Mouse (Mus musculus): ENCODE results near the gene 2810006K23Rik.
"Not testable (repeated sequence)": the region's sequence is repeated elsewhere in the genome, so short reads cannot be mapped to it uniquely, and the experiment has no call there.

2810006K23Rik gene

GRCm38 (mm10) chr5:124342897-124343296 is 15.0 kb downstream of the 2810006K23Rik start:
- no peak for DNase-seq (ENCODE audit: low read depth, low spot score)

GRCm38 (mm10) chr5:124349196-124349595 is 21.3 kb downstream of the 2810006K23Rik start:
- no peak for DNase-seq (ENCODE audit: low read depth, low spot score)

DNA sequence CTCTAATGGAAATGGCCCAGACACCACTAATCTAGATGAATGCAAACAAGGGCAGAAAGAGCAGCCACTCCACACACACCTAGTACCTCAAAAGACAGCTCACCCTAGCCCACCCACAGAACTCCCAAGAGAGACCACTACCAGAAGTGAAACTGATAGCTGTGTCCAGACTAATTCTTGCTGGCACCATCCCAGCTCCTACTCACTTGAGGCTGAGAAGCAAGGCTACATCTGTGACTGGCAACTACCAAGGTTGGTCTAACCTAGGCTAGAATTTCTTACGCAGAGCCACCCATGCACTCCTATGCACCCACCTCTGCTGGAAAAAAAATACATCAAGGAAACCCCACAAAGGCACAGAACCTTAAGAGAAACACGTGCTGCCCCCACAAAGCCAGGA is 22.5 kb downstream of the 2810006K23Rik start:
- DNase-seq (ENCODE audit: low read depth, low spot score): no peak

DNA sequence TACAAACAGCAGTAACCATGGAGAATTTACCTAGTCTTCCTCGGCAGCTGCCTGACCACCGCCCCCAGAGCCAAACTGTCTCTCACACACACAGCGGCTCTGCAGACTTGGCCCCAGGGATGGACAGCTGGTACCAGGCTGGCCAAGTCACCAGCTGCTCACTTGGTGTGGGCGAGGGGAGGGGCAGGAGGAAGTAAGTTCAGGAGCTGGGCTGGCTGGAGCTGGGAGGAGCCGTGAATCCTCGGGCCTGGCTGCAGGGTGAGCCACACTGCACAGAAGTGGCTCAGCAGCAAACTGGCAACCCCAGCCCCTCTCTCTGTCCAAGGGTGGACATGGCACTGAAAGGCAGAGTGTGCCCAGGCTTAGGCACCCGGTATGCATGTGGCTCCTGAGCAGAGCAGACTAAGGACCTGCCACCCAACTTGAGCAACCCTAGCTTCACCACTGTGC is 23.2 kb downstream of the 2810006K23Rik start:
- DNase-seq (ENCODE audit: low read depth, low spot score): peak; percentile 81

- peak; percentile 50 for DNase-seq (ENCODE audit: low read depth, low spot score)
Measured at GRCm38 (mm10) chr5:124351604-124352003, 23.7 kb downstream of the 2810006K23Rik start.

DNA sequence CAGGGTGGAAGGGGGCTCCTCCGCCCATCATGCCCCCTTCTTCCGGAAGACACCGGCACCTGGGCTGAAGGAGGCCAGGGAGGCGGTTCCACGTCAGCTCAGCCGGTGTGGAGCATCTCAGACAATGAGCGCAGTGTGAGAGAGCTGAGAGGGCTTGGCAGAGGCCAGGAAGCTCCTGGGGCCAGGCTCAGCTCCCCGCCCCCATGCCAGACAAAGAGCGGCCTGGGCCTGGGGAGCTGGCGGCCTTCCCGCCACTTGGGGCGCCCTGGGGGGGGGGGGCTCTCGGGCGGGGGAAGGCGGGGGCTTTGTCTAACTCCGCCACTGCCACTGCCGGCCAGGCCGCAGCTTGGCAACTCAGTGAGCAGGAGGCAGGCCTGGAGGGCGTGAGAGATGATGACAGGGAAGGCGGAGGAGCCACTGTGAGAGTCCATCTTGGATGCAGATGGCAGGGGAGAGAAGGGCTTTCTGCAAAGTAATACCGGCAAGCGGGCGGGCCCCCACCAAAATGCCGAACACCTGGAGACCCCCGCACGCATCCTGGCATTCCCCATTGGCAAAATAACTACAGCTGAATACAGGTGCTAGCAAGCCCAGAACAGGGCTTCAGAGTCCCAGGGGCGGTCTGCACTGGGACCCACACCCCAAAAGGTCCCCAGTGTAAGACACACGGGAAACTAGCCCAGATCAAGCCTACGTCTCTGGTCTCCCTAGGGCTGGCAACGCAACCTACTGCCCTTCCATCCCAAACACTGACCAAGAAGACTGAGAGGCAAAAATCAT is 24.4 kb downstream of the 2810006K23Rik start:
- peak; percentile 92 for DNase-seq (ENCODE audit: low read depth, low spot score)

DNA sequence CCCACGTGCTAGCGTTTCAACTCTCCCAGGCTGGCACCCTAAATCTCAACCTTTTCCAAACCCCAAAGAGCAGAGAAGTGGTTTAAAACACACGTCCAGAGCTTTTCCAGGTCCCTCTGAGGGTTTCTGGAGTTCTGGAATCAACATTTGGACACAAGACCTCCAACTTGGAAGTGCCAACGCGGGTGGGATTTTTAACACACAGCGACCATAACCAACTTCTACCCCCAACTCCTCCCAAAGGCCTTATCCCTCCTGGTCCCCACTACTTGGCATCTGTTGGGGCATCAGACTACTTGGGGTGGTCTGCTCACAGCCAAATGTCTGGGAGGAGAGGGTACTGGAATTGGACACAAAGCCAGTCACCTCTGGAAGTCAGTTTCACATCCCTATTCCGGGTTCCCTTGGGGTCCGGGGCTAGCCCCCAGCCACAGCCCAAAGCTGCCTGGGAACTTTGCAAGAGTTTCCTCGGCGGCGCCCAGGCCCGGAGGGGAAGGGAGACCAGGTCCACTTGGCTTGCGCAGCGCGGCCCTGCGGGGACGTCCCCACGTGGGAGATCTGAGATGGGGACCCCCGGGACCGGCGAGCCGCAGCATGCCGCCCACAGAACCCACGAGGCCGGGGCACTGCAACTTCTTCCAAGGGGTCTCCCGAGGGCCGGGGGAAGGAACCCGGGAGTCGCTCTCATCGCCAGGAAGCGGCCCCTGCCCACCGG is 25.3 kb downstream of the 2810006K23Rik start:
- peak; percentile 40 for DNase-seq (ENCODE audit: low read depth, low spot score)

- DNase-seq (ENCODE audit: low read depth, low spot score): peak; percentile 57
Measured at GRCm38 (mm10) chr5:124353726-124354547, 26.0 kb downstream of the 2810006K23Rik start.

GRCm38 (mm10) chr5:124354574-124355424 is 26.9 kb downstream of the 2810006K23Rik start:
- DNase-seq (ENCODE audit: low read depth, low spot score): peak; percentile 66

GRCm38 (mm10) chr5:124355425-124355959 is 27.6 kb downstream of the 2810006K23Rik start:
- DNase-seq (ENCODE audit: low read depth, low spot score): no peak

GRCm38 (mm10) chr5:124356695-124357094 is 28.8 kb downstream of the 2810006K23Rik start:
- DNase-seq (ENCODE audit: low read depth, low spot score): no peak

DNA sequence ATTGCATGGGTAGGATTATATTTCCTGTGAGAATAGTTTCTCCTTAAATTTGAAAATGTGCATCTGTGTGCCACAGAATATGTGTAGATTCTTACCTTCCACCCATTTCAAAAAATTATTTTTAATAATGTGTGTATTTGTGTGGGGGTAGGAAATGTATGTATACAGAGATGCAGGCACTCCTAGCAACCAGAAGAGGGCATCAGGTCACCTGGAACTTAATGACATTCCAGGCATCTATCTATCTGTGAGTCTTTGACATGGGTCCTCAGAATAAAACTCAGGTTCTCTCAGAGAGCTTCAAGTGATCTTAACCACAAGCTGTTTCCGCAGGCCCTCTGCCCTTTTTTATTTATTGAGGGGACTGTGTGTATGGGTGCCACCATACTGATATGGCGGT is 31.8 kb downstream of the 2810006K23Rik start:
- no peak for DNase-seq (ENCODE audit: low read depth, low spot score)

GRCm38 (mm10) chr5:124362982-124363381 is 35.1 kb downstream of the 2810006K23Rik start, which contains the start of gene Cdk2ap1:
Gene Cdk2ap1 (minus strand): TSS chr5:124363082.
- not testable (repeated sequence) for DNase-seq (ENCODE audit: low read depth, low spot score)

GRCm38 (mm10) chr5:124364173-124364918 is 36.5 kb downstream of the 2810006K23Rik start:
- DNase-seq (ENCODE audit: low read depth, low spot score): no peak

GRCm38 (mm10) chr5:124365754-124366153 is 37.9 kb downstream of the 2810006K23Rik start:
- no peak for DNase-seq (ENCODE audit: low read depth, low spot score)

DNA sequence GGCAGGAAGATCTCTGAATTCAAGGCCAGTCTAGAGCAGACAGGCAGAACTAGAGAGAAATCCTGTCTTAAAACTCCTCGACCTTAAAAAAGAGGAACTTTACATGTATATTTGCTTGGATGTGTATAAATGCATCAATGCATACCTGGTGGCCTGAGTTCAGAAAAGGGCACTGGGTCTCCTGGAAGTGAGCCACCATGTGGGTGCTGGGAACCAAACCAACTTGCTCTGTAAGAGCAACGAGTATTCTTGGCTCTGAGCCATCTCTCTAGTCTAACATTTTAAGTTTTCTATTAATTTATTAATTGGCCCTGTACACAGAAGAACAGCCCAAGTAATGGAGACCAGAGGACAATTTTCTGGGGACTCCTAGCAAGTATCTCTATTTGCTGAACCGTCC is 38.8 kb downstream of the 2810006K23Rik start:
- no peak for DNase-seq (ENCODE audit: low read depth, low spot score)

DNA sequence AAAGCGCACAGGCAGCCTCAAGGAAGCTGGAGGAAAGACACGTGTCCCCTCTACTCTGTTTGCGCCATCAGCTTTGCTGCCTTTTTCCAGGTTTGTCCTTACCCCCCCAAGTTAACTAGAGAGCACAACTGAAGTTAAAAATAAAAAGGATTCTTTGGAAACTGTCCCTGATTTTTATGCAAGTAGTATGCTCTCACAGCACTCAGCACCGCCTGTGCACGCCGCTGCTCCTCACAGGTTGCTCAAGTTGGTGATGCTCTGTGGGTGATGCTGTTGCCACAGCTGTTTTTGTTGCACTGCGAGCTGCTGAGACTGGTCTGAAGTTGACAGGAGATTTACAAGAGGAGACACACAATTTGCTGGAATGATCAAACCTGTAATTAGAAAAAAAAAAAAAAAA is 46.4 kb downstream of the 2810006K23Rik start:
- no peak for DNase-seq (ENCODE audit: low read depth, low spot score)

- no peak for DNase-seq (ENCODE audit: low read depth, low spot score)
Measured at GRCm38 (mm10) chr5:124376401-124376800, 48.5 kb downstream of the 2810006K23Rik start.

- no peak for DNase-seq (ENCODE audit: low read depth, low spot score)
Measured at GRCm38 (mm10) chr5:124377149-124377548, 49.3 kb downstream of the 2810006K23Rik start.

GRCm38 (mm10) chr5:124380121-124380520 is 52.2 kb downstream of the 2810006K23Rik start:
- DNase-seq (ENCODE audit: low read depth, low spot score): no peak
